Mouse (Mus musculus) intestine, postnatal 0 days (tissue): Measurements from ENCODE around the gene Pard3. TPM values are rescaled to one million over a fixed set of nuclear protein-coding genes. Genes with fewer than 3 reads are reported as not detected.

Experiments used
- ATAC-seq: fragments of 200-750 bp; cut with Nextera tagmentation; 2 replicates; pipeline ENCODE4 v1.8.0; 2017; ENCODE audit warnings: mild to moderate bottlenecking, moderate TSS enrichment, moderate library complexity
- H3K27ac ChIP-seq: fragments of 300-500 bp; sonication (generic); 2 replicates; pipeline ENCODE4 v1.5.1; 2014; ENCODE audit warnings: mild to moderate bottlenecking, low read depth, low read length, moderate library complexity
- H3K27me3 ChIP-seq: fragments of 300-500 bp; sonication (generic); replicated peaks from 2 replicates; pipeline ENCODE4 v1.6.1; 2014; ENCODE audit warnings: low read length, mixed read lengths; ENCODE audit not compliant: control insufficient read depth, insufficient read depth
- H3K36me3 ChIP-seq: fragments of 300-500 bp; sonication (generic); 2 replicates; pipeline ENCODE4 v1.6.1; 2014; ENCODE audit warnings: mild to moderate bottlenecking, moderate library complexity; ENCODE audit not compliant: control insufficient read depth, insufficient read depth
- H3K4me1 ChIP-seq: fragments of 300-500 bp; sonication (generic); replicated peaks from 2 replicates; pipeline ENCODE4 v1.6.1; 2014; ENCODE audit warnings: antibody characterized with exemption, low read length, mixed read lengths; ENCODE audit not compliant: control insufficient read depth, insufficient read depth
- H3K4me2 ChIP-seq: fragments of 300-500 bp; sonication (generic); replicated peaks from 2 replicates; pipeline ENCODE4 v1.6.1; 2014; ENCODE audit warnings: low read depth, mild to moderate bottlenecking, moderate library complexity
- H3K4me3 ChIP-seq: fragments of 300-500 bp; sonication (generic); 2 replicates; pipeline ENCODE4 v1.5.1; 2014; ENCODE audit warnings: low read depth, low read length
- H3K9ac ChIP-seq: fragments of 300-500 bp; sonication (generic); 2 replicates; pipeline ENCODE4 v1.6.1; 2014; ENCODE audit warnings: mild to moderate bottlenecking, low read depth, low read length
- H3K9me3 ChIP-seq: fragments of 300-500 bp; sonication (generic); 2 replicates; pipeline ENCODE4 v1.6.1; 2016; ENCODE audit warnings: mixed run types; ENCODE audit not compliant: control insufficient read depth
- CTCF ChIP-seq: sonication (generic); IDR thresholded peaks from 2 replicates; pipeline ENCODE4 v1.5.1; 2016; ENCODE audit warnings: low read depth, mild to moderate bottlenecking, control low read depth, antibody characterized with exemption, moderate library complexity
- WGBS: fragments of 180-500 bp; shearing (Covaris S2); extraction: QIAGEN DNeasy Blood & Tissue Kit; methylation state at CpG from one replicate; pipeline ENCODE4 v1.1.7; 2014; 5-methylcytosine and 5-hydroxymethylcytosine counted together
- polyA plus RNA-seq: library from polyadenylated mRNA; unstranded; fragments of >200 nt; fragmentation: Nextera tagmentation; extraction: Ambion mirVana; gene quantifications from 2 replicates; pipeline ENCODE4 v1.2.1, GENCODE M21; 2015

Pard3 gene
- polyA plus RNA-seq, 1 experiment from 2014 or later, result 12.5 TPM

GRCm38 (mm10) chr8:127586681-127587080 lies 523.0 kb downstream of the Pard3 start:
- Histone ChIP-seq H3K4me1 (no peaks in the 10 kb centered on the region), H3K4me2 (no peak overlapping the region), H3K4me3 (no peak overlapping the region), H3K27me3 (no peaks in the 10 kb centered on the region), H3K36me3 (no peaks in the 10 kb centered on the region), H3K9ac (no peak overlapping the region), H3K27ac (no peak overlapping the region), H3K9me3 (no peaks in the 10 kb centered on the region)
- no peak for ATAC-seq
- 72% methylated on average over 5 of the region's 5 CpGs for WGBS
- no peak for TF ChIP-seq CTCF

- H3K4me3 ChIP-seq, result no peak overlapping the region
- H3K4me1 ChIP-seq, result no peaks in the 10 kb centered on the region
- no peaks in the 10 kb centered on the region for H3K27me3 ChIP-seq
- H3K9me3 ChIP-seq, result no peaks in the 10 kb centered on the region
- H3K36me3 ChIP-seq, result no peaks in the 10 kb centered on the region
- ATAC-seq, result no peak
- H3K4me2 ChIP-seq, result no peak overlapping the region
- WGBS, result 73% methylated on average over 4 of the region's 4 CpGs
- H3K9ac ChIP-seq, result no peak overlapping the region
- no peak overlapping the region for H3K27ac ChIP-seq
- TF ChIP-seq CTCF, result peak; percentile 70
These were observed 524.6 kb downstream of the Pard3 start for GRCm38 (mm10) chr8:127588313-127588712.

GRCm38 (mm10) chr8:127589291-127589690 lies 525.6 kb downstream of the Pard3 start:
- Histone ChIP-seq H3K27me3 (no peaks in the 10 kb centered on the region), H3K9ac (no peak overlapping the region), H3K9me3 (no peaks in the 10 kb centered on the region), H3K4me2 (no peak overlapping the region), H3K4me3 (no peak overlapping the region), H3K27ac (no peak overlapping the region), H3K4me1 (no peaks in the 10 kb centered on the region), H3K36me3 (no peaks in the 10 kb centered on the region)
- peak; percentile 89 for TF ChIP-seq CTCF
- no peak for ATAC-seq
- 36% methylated on average over 4 of the region's 4 CpGs for WGBS

GRCm38 (mm10) chr8:127590674-127591186 lies 527.0 kb downstream of the Pard3 start:
- ATAC-seq, result no peak
- TF ChIP-seq CTCF, result no peak
- H3K9ac ChIP-seq, result no peak overlapping the region
- no peaks in the 10 kb centered on the region for H3K9me3 ChIP-seq
- no peaks in the 10 kb centered on the region for H3K36me3 ChIP-seq
- WGBS, result 88% methylated on average over 5 of the region's 5 CpGs
- H3K4me3 ChIP-seq, result no peak overlapping the region
- no peak overlapping the region for H3K27ac ChIP-seq
- no peaks in the 10 kb centered on the region for H3K4me1 ChIP-seq
- no peak overlapping the region for H3K4me2 ChIP-seq
- no peaks in the 10 kb centered on the region for H3K27me3 ChIP-seq

- no peak overlapping the region for H3K4me3 ChIP-seq
- no peaks in the 10 kb centered on the region for H3K27me3 ChIP-seq
- 74% methylated on average over 12 of the region's 12 CpGs for WGBS
- no peaks in the 10 kb centered on the region for H3K36me3 ChIP-seq
- ATAC-seq, result no peak
- TF ChIP-seq CTCF, result no peak
- no peak overlapping the region for H3K4me2 ChIP-seq
- no peaks in the 10 kb centered on the region for H3K4me1 ChIP-seq
- H3K9me3 ChIP-seq, result no peaks in the 10 kb centered on the region
- H3K9ac ChIP-seq, result no peak overlapping the region
- no peak overlapping the region for H3K27ac ChIP-seq
These were observed 529.2 kb downstream of the Pard3 start for GRCm38 (mm10) chr8:127592648-127593574.

- H3K9ac ChIP-seq, result no peak overlapping the region
- no peaks in the 10 kb centered on the region; the same call in 1 of the 2 replicates for H3K36me3 ChIP-seq
- no peak overlapping the region for H3K4me2 ChIP-seq
- H3K27me3 ChIP-seq, result no peaks in the 10 kb centered on the region
- TF ChIP-seq CTCF, result no peak
- no peak overlapping the region for H3K27ac ChIP-seq
- H3K9me3 ChIP-seq, result no peaks in the 10 kb centered on the region
- H3K4me3 ChIP-seq, result no peak overlapping the region
- ATAC-seq, result no peak
- WGBS, result 93% methylated on average over 2 of the region's 2 CpGs
- no peaks in the 10 kb centered on the region for H3K4me1 ChIP-seq
These were observed 536.9 kb downstream of the Pard3 start for GRCm38 (mm10) chr8:127600641-127601040.
